Mouse (Mus musculus): Measurements from ENCODE around the gene Tanc1.

Gene Tanc1

DNA sequence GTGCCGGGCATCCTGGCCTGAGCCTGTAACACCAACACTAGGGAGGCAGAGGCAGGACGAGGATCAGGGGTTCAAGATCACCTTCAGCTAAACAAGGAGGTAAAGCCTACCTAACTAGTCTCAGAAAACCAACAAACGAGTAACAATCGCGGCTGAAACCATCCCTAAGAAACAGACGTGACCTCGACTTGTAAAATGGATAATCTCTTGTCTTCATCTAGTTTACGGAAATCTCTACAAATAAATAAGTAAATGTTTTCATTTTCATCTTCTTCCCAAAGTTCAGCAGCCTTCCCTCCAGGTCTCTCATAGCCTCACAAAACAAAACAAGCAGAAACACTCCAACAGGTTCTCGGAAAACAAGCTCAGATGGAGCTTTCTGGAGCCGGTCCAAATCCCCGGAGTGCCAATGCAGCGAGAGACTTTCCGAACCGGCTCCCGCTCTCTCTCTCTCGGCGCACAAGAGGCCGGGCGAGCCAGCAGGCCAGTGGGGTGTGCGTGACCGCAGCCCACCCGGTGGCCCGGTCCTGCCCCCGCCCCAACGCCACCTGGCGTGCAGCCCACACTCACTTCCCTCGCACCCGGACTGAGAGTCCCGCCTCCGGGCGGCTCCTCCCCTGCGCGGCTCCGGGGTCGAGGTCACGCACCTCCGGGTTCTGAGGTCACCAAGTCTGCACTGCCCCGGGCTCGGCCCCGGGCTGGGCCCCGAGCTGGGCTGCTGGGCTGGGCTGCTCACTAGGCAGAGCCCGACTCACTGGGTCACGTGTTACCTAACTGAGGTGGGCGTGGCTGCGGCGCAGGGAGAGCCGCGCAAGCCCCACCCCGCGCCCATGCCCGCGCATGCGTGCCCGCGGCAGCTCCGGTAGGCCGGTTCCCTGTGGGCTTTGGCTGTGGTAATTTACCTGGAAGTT, 270.2 kb downstream of the Tanc1 start, which contains the start of gene Wdsub1:
Gene Wdsub1 (minus strand): TSS at position 761 of the 911 bp plus-strand sequence.
- peak; percentile 83 to 88 for DNase-seq (ENCODE audit: low spot score in 2 of 2)

DNA sequence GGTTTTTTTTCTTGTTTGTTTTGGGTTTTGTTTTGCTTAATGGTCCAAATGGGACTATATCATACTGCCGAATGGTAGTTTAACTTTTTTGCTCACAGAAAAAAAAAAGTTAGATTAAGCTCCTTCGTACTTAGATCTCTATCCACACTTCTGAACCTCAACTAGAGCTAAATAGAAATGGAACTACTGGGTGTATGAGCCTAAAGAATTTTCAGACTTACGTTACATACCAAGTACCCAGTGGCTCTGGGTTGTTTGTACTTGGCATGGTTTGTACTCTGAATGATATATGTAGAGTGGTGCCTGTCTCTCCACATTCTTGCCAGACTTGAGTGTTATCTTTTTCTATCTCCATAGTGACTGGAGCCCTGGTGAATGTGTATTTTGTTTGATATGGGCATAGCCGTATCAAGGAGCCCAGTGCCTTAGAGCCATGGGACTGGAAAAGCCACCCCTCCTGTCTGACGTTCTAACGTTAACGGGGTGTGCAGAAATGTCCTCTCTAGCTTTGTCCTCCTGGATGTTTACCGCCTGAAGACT, 271.0 kb downstream of the Tanc1 start:
- DNase-seq (ENCODE audit: low spot score in 2 of 2), result no peak

DNA sequence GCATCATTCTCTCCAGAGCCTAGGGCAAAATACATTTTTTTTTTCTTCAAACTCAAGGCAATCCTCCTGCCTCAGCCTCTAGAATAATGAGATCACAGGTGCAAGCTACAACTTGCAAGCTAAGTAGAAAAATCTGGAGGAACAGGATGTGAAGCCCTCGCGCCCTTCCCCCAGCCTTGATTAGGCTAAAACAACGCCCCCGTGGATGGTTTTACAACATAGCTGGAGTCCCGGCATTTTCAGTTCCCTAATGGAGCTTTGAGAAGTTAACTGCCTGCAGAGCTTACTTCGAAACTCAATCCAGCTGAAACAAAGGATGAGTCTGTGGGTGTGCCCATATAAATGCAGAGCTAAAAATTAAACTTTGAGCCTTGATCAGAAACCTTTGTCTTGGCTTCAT, 277.9 kb downstream of the Tanc1 start:
- DNase-seq (ENCODE audit: low spot score in 2 of 2), result no peak

All from right cerebral cortex, postnatal 36 days (tissue).